Mouse (Mus musculus): ENCODE data around the gene Otop3. TPM values are rescaled to one million over a fixed set of nuclear protein-coding genes. Genes with fewer than 3 reads are reported as not detected.
A peak's percentile ranks its signal among the peaks of the same experiment; 100 is the strongest.

Gene Otop3
- polyA plus RNA-seq, 1 experiment from 2014 or later = not detected

DNA sequence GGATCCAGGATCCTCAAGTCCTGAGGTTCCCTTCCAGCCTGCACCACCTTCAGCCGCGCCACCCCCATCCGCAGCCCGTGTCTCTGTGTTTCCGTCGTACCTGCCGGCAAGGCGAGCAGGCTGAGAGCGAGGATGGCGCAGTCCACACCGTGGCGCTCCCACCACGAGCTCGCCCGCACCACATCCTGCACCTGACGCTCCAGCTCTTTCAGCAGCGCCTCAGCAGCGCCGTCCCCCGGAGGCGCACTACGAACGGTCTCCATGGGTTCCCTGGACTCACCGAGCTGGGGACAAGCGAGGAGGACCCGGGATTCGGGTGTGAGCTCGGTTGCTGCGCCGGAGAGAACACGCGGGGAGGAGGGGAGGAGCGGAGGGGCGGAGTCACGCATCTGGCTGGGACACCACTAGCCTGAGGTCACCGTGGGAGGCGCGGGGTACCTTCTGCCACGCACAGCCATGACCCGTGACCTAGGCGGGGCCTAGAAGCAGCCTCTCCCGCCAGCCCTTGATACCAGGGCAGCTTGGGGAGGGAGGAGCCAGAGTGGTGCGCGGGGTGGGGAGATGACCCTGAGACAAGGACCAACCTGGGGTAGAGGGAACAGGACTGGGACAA is 37.2 kb upstream of the Otop3 start, which contains the start of gene Fads6:
Fads6 (minus strand) TSS at position 450 of the 613 bp plus-strand sequence.
- Histone ChIP-seq H3K4me1 (peaks cover 25% of the 10 kb centered on the region), H3K27ac (replicated peaks) (peak within 1 kb of the TSS; percentile 70), H3K27me3 (replicated peaks; ENCODE audit: low read depth, poor library complexity, severe bottlenecking) (peaks cover 49% of the 10 kb centered on the region), H3K4me3 (peak within 1 kb of the TSS; percentile 64), H3K9me3 (0 out of 2 replicates have a peak, but pooled peaks cover 3% of the 10 kb centered on the region), H3K36me3 (replicated peaks) (no peaks in the 10 kb centered on the region)
- peak; percentile 65 for DNase-seq (ENCODE audit: low spot score)
- WGBS = under 1% methylated on average over 44 of the region's 44 CpGs

DNA sequence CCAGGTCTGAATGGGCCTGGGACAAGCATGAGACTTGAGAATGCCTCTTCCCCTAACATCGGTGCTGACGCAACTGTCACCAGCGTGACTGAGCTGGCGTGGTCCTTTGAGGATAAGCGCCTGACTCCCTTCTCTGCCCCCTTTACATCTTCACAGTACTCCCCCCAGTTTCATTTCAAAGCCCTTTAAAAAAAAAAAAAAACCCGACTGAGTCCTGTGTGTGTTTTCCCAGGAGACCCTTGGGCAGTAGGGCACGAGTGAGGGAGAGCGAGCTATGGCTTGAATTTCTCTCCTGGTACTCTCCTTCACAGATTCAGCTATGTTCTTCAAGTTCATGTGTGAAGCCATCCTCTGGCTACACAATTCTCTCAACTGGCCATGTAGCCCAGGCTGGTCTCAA is 36.4 kb upstream of the Otop3 start:
- no peak for DNase-seq (ENCODE audit: low spot score)
- Histone ChIP-seq H3K36me3 (replicated peaks) (no peaks in the 10 kb centered on the region), H3K27ac (replicated peaks) (no peak overlapping the region), H3K27me3 (replicated peaks; ENCODE audit: low read depth, poor library complexity, severe bottlenecking) (peaks cover 49% of the 10 kb centered on the region), H3K4me1 (peaks cover 16% of the 10 kb centered on the region), H3K4me3 (peak overlapping the region; percentile 64; the same call in 1 of the 2 replicates), H3K9me3 (0 out of 2 replicates have a peak, but pooled peaks cover 3% of the 10 kb centered on the region)
- 59% methylated on average over 8 of the region's 8 CpGs for WGBS

DNA sequence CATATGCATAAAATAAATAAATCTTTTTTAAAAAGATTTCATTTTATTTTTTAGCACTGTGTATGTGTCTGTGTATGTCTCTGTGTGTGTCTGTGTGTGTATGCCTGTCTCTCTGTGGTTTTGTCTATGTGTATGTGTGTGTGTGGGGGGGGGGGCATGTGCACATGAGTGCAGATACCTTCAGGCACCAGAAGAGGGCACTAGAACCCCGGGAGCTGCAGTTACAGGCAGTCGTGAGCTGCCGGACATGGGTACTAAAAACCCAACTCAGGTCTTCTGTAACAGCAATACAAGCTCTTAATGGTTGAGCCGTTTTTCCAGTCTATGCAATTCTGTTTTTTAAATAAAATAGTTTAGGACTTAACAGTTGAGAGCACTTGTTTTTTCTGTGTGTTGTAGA is 33.8 kb upstream of the Otop3 start:
- Histone ChIP-seq H3K27me3 (replicated peaks; ENCODE audit: low read depth, poor library complexity, severe bottlenecking) (peaks cover 53% of the 10 kb centered on the region), H3K36me3 (replicated peaks) (no peaks in the 10 kb centered on the region), H3K27ac (replicated peaks) (no peak overlapping the region), H3K4me3 (no peak overlapping the region), H3K4me1 (peaks cover 15% of the 10 kb centered on the region), H3K9me3 (0 out of 2 replicates have a peak, but pooled peaks cover 3% of the 10 kb centered on the region)
- DNase-seq (ENCODE audit: low spot score) = no peak
- 79% methylated on average over 4 of the region's 4 CpGs for WGBS

DNA sequence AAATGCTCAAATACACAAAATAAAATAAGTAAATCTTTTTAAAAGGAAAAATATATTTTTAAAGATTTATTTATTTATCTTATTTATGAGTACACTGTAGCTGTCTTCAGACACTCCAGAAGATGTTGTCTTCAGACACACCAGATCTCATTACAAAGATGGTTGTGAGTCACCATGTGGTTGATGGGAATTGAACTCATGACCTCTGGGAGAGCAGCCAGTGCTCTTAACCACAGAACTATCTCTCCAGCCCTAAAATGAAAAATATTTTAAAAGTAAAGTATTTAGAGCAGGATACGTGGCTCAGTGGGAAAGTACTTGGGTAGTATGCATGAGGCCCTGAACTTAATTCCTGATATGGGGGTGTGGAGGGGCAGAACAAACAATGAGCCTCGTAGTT is 33.2 kb upstream of the Otop3 start:
- Histone ChIP-seq H3K4me1 (peaks cover 17% of the 10 kb centered on the region), H3K9me3 (0 out of 2 replicates have a peak, but pooled peaks cover 3% of the 10 kb centered on the region), H3K4me3 (no peak overlapping the region), H3K36me3 (replicated peaks) (no peaks in the 10 kb centered on the region), H3K27me3 (replicated peaks; ENCODE audit: low read depth, poor library complexity, severe bottlenecking) (peaks cover 53% of the 10 kb centered on the region), H3K27ac (replicated peaks) (no peak overlapping the region)
- 90% methylated on average over 2 of the region's 2 CpGs for WGBS
- no peak for DNase-seq (ENCODE audit: low spot score)

DNA sequence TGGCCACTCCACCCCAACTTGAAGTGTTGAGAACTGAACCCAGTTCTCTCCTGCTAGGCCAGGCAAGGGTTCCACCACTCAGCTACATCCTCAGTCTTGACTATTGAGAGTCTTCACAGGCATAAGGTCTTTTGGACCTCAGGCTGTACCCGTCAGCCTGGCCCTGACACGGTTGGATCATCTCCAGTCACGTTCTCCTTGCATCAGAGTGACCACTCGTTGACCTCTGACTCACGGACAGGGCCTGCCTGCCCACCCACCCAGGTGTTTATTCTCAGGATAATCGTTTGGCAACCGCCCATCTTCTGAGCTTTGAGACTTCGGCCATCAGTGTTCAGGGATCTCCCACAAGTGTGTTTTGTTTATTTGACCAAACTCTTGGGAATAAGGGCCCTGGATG is 31.4 kb upstream of the Otop3 start:
- peaks cover 11% of the 10 kb centered on the region for H3K4me1 ChIP-seq
- no peak overlapping the region for H3K4me3 ChIP-seq
- H3K27ac ChIP-seq (replicated peaks) = no peak overlapping the region
- 73% methylated on average over 8 of the region's 8 CpGs for WGBS
- 0 out of 2 replicates have a peak, but pooled peaks cover 3% of the 10 kb centered on the region for H3K9me3 ChIP-seq
- H3K36me3 ChIP-seq (replicated peaks) = no peaks in the 10 kb centered on the region
- DNase-seq (ENCODE audit: low spot score) = no peak
- H3K27me3 ChIP-seq (replicated peaks; ENCODE audit: low read depth, poor library complexity, severe bottlenecking) = peaks cover 53% of the 10 kb centered on the region

DNA sequence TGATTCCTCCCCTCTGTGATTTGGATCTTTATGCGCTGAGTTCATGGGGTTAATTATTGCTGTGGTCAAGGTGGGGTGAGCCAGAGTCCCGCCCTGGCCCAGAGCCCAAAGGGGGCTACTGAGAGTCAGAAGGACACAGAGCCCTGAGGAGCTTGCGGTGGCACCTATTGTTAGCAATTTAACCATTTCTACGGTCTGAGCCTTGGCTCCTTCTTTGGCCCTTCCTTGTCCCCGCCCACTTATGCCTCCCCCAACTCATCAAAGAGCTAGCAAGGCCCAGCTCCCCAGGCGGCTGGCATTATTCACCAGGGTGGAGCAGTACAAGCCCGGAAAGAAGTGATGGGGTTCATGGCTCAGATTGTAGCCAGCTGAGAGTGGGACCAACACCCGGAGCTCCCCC is 27.7 kb upstream of the Otop3 start, which contains the start of gene Otop2:
Otop2 (plus strand) TSS at position 301 of the 400 bp plus-strand sequence.
- WGBS = 17% methylated on average over 8 of the region's 8 CpGs
- DNase-seq (ENCODE audit: low spot score) = no peak
- H3K9me3 ChIP-seq = no peaks in the 10 kb centered on the region
- peaks cover 11% of the 10 kb centered on the region for H3K4me1 ChIP-seq
- H3K27ac ChIP-seq (replicated peaks) = peak within 1 kb of the TSS; percentile 10; the same call in 1 of the 2 replicates
- no peaks in the 10 kb centered on the region for H3K36me3 ChIP-seq (replicated peaks)
- no peak within 1 kb of the TSS for H3K4me3 ChIP-seq
- H3K27me3 ChIP-seq (replicated peaks; ENCODE audit: low read depth, poor library complexity, severe bottlenecking) = peaks cover 57% of the 10 kb centered on the region

DNA sequence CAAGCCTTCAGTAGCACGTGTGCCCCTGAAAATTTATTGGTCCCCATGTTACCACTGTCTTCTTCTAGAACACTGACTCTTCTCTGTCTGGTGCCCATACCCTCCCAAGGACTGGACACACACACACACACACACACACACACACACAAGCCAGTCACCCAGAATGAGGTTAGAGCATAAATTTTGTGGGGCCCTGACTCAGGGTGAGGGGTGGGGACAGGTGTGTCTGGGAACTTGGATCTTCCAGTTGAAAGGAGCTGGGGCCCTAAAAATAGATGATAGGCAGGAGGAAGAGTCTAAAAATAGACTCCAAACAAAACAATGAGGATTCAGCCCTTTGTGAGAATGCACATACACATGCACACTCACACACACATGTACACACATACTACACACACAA is 25.8 kb upstream of the Otop3 start:
- Histone ChIP-seq H3K36me3 (replicated peaks) (no peaks in the 10 kb centered on the region), H3K27me3 (replicated peaks; ENCODE audit: low read depth, poor library complexity, severe bottlenecking) (peaks cover 76% of the 10 kb centered on the region), H3K27ac (replicated peaks) (no peak overlapping the region), H3K4me3 (no peak overlapping the region), H3K9me3 (no peaks in the 10 kb centered on the region), H3K4me1 (peaks cover 11% of the 10 kb centered on the region)
- DNase-seq (ENCODE audit: low spot score) = no peak
- WGBS = 72% methylated on average over 1 of the region's 1 CpGs

DNA sequence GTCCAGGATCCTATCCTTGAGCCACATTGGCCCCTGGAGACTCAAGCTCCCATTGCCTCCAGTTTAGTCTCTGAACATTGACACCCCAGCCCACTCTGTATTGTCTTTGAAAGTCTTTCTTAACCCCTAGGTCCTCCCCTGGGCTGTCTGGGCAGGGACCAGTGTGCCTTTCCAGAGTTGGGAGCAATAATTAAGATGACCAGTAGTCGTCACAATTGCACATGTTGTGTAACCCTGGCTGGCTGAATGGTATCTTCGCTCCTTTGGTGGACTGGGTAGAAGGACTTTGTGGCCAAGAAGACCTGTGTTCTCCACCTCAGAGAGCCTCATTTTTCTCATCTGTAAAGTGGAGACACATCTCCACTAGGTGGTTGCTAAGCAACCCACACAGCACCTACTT is 20.3 kb upstream of the Otop3 start:
- Histone ChIP-seq H3K9me3 (no peaks in the 10 kb centered on the region), H3K27ac (replicated peaks) (no peak overlapping the region), H3K4me1 (peaks cover 12% of the 10 kb centered on the region), H3K36me3 (replicated peaks) (no peaks in the 10 kb centered on the region), H3K4me3 (no peak overlapping the region), H3K27me3 (replicated peaks; ENCODE audit: low read depth, poor library complexity, severe bottlenecking) (peaks cover 87% of the 10 kb centered on the region)
- DNase-seq (ENCODE audit: low spot score) = no peak
- 39% methylated on average over 2 of the region's 2 CpGs for WGBS

DNA sequence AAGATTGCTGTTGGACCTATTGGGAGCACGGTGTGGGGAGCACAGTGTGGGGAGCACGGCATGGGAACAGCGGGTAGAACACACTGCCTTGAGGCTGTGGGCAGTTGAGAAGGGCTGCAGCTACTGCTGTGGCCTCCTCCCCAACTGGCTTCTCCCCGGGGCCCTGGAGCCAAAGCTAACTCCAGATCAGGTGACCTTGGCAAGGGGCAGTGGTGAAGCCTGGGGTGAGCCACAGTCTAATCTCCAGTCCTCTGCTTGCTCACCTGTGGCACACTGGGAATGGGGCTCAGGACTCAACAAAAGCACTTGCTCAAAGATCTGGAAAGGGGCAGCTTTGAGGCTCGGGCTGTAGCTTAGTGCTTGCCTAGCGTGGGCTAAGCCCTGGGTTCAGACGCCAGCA is 17.3 kb upstream of the Otop3 start:
- H3K4me1 ChIP-seq = peaks cover 35% of the 10 kb centered on the region
- no peak overlapping the region for H3K27ac ChIP-seq (replicated peaks)
- H3K27me3 ChIP-seq (replicated peaks; ENCODE audit: low read depth, poor library complexity, severe bottlenecking) = peaks cover 100% of the 10 kb centered on the region
- no peak overlapping the region for H3K4me3 ChIP-seq
- H3K36me3 ChIP-seq (replicated peaks) = no peaks in the 10 kb centered on the region
- 58% methylated on average over 7 of the region's 7 CpGs for WGBS
- H3K9me3 ChIP-seq = no peaks in the 10 kb centered on the region
- no peak for DNase-seq (ENCODE audit: low spot score)

DNA sequence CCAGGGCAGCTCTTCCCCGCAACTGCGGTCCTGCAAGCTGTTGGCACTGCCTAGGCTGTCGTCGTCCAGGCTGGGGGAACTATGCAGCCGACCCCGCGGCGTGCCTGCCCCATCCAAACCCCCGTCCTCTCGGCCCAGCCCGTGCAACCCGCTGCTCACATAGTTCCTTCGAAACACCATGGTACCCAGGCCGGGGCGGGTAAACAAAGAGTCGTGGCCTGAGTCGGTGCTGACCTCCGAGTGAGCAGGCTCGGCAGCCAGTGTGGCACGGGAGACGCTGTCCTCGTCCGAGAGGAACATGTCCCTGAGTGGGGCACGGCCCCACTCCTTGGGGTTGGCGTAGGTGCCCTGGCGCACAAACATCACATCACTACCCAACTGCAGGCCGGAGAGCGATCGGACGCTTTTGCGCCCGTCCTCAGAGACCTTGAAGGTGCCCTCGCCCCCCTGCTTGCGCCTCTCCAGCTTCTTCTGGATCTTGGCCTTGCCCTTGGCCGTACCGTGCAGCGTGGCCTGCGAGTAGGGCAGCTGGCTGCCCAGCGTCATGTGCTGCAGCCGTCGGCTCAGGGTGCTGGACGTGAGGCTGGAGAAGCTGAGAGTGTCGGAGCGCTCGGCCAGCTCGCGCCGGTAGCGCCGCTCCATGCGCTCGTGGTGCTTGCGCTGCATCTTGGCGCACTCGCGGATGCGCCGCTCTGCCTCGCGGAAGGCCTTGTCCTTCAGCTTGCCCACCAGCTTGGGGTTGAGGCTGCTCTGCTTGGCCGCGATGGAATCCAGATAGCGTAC is 16.1 kb upstream of the Otop3 start:
- 4% methylated on average over 63 of the region's 63 CpGs for WGBS
- peak; percentile 44 for DNase-seq (ENCODE audit: low spot score)

DNA sequence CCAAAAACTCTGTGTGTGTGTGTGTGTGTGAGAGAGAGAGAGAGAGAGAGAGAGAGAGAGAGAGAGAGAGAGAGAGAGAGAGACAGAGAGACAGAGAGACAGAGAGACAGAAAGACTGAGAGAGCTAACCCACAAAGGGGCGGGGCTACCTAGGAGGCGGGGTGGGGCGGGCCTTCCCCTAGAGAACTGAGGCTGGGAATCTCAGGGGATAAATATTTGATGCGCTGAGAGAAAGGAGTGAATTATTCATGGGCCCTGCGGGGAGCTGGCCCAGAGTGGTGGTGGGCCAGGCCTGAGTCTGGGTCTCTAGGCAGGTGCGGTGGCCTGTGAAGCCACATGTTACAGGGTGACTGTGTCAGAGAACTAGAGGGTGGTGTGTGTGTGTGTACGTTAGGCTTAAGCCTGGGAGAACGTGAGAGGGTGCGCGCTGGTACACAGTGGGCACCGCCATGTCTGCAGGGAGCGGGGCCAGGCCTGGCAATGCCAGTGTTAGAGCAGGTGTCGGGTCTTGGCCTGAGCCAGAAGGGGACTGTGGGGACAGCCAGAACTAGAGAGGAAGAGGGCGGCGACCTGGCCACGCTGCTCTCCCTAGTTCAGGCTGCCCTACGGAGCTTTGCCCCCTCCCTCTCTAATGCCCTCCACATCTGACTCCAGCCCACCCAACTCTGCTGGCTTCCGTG is 14.7 kb upstream of the Otop3 start:
- H3K27me3 ChIP-seq (replicated peaks; ENCODE audit: low read depth, poor library complexity, severe bottlenecking) = peaks cover 100% of the 10 kb centered on the region
- no peak overlapping the region for H3K27ac ChIP-seq (replicated peaks)
- no peak overlapping the region for H3K4me3 ChIP-seq
- WGBS = 7% methylated on average over 18 of the region's 18 CpGs
- H3K9me3 ChIP-seq = no peaks in the 10 kb centered on the region
- DNase-seq (ENCODE audit: low spot score) = no peak
- no peaks in the 10 kb centered on the region for H3K36me3 ChIP-seq (replicated peaks)
- peaks cover 40% of the 10 kb centered on the region for H3K4me1 ChIP-seq

More for the DNA sequence above, 16.1 kb upstream of the Otop3 start:
- no peaks in the 10 kb centered on the region for H3K36me3 ChIP-seq (replicated peaks)
- peaks cover 40% of the 10 kb centered on the region for H3K4me1 ChIP-seq
- H3K27ac ChIP-seq (replicated peaks) = no peak overlapping the region
- H3K4me3 ChIP-seq = peak overlapping the region; percentile 21
- no peaks in the 10 kb centered on the region for H3K9me3 ChIP-seq
- peaks cover 100% of the 10 kb centered on the region for H3K27me3 ChIP-seq (replicated peaks; ENCODE audit: low read depth, poor library complexity, severe bottlenecking)

DNA sequence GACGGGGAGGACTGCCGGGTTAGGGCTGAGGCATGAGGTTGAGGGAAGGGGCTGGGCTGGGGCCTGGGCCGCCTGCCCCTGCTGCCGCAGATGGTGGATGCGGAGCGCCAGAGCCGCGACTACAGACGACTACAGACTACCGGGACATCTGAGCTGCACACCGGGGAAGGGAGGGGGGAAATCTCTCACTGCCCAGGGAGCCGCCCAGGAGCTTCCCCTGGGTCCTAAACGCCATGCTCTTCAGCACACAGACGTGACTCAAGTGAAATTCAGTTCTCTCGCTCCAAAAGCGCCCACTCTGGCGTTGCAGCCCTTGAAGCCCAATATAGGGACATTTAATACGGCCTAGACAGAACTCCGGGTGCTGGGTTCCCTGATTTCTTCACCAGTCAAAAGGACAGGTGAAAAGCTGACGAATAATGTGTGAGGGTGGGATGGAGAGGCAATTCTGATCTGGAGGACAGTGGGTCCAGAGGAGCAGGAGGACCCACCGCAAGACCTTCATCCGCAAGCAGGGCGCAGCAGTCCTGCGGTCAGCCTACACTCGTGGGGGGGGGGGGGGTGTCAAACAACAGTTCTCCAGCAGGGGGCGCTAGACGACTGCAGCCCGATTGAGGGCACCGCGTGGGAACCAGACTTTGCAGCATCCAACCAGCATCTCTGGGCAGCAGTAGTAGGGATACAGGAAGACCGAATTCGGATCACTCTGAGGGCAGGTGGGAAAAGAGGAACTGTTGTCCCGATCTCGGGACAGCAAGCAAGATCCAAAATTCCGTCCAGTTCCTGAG is 12.4 kb upstream of the Otop3 start, which contains the start of gene Ush1g:
Ush1g (minus strand) TSS at position 136 of the 788 bp plus-strand sequence.
- DNase-seq (ENCODE audit: low spot score) = peak; percentile 91
- peak within 1 kb of the TSS; percentile 28; the same call in 1 of the 2 replicates for H3K4me3 ChIP-seq

More for the DNA sequence above, 12.4 kb upstream of the Otop3 start, which contains the start of gene Ush1g:
- Histone ChIP-seq H3K27ac (replicated peaks) (no peak within 1 kb of the TSS), H3K9me3 (no peaks in the 10 kb centered on the region), H3K36me3 (replicated peaks) (no peaks in the 10 kb centered on the region), H3K27me3 (replicated peaks; ENCODE audit: low read depth, poor library complexity, severe bottlenecking) (peaks cover 97% of the 10 kb centered on the region), H3K4me1 (peaks cover 40% of the 10 kb centered on the region)
- WGBS = 5% methylated on average over 35 of the region's 35 CpGs
